Mouse (Mus musculus) liver, embryonic 16.5 days (tissue): ENCODE measurements around the gene Slc25a23. TPM values are rescaled to one million over a fixed set of nuclear protein-coding genes. Genes with fewer than 3 reads are reported as not detected.

Experiments
- ATAC-seq: fragments of 200-750 bp; cut with Nextera tagmentation; 2 replicates; pipeline ENCODE4 v1.8.0; 2017; ENCODE audit warnings: low read depth, mild to moderate bottlenecking, moderate number of reproducible peaks, moderate library complexity
- H3K27ac ChIP-seq: fragments of 300-500 bp; sonication (generic); 2 replicates; pipeline ENCODE4 v1.5.1; 2014; ENCODE audit warnings: mild to moderate bottlenecking, low read length
- H3K27me3 ChIP-seq: fragments of 300-500 bp; sonication (generic); 2 replicates; pipeline ENCODE4 v1.6.1; 2014; ENCODE audit warnings: low read depth, low read length, mixed read lengths; ENCODE audit not compliant: control insufficient read depth, insufficient read depth
- H3K36me3 ChIP-seq: fragments of 300-500 bp; sonication (generic); 2 replicates; pipeline ENCODE4 v1.6.1; 2014; ENCODE audit warnings: mild to moderate bottlenecking; ENCODE audit not compliant: control insufficient read depth, insufficient read depth
- H3K4me1 ChIP-seq: fragments of 300-500 bp; sonication (generic); 2 replicates; pipeline ENCODE4 v1.6.1; 2014; ENCODE audit warnings: low read depth, low read length, mixed read lengths; ENCODE audit not compliant: control insufficient read depth
- H3K4me2 ChIP-seq: fragments of 300-500 bp; sonication (generic); 2 replicates; pipeline ENCODE4 v1.6.1; 2014; ENCODE audit warnings: low read depth, low read length, mixed read lengths
- H3K4me3 ChIP-seq: fragments of 300-500 bp; sonication (generic); 2 replicates; pipeline ENCODE4 v1.5.1; 2014; ENCODE audit warnings: low read depth, mild to moderate bottlenecking, low read length
- H3K9ac ChIP-seq: fragments of 300-500 bp; sonication (generic); 2 replicates; pipeline ENCODE4 v1.6.1; 2014; ENCODE audit warnings: low read depth, low read length
- H3K9me3 ChIP-seq: fragments of 300-500 bp; sonication (generic); replicated peaks from 2 replicates; pipeline ENCODE4 v1.6.1; 2016; ENCODE audit warnings: low read length; ENCODE audit not compliant: control insufficient read depth
- WGBS: fragments of 180-500 bp; shearing (Covaris S2); extraction: QIAGEN DNeasy Blood & Tissue Kit; methylation state at CpG from one replicate; pipeline ENCODE4 v1.1.7; 2014; ENCODE audit not compliant: insufficient replicate concordance; 5-methylcytosine and 5-hydroxymethylcytosine counted together
- polyA plus RNA-seq: library from polyadenylated mRNA; unstranded; fragments of >200 nt; fragmentation: Nextera tagmentation; extraction: Ambion mirVana; gene quantifications from 2 replicates; pipeline ENCODE4 v1.2.1, GENCODE M21; 2015

Gene Slc25a23
- polyA plus RNA-seq, 1 experiment from 2014 or later: 7.0 TPM

GRCm38 (mm10) chr17:57038978-57039377, 20.7 kb downstream of the Slc25a23 start:
- Histone ChIP-seq H3K27me3 (peaks cover 6% of the 10 kb centered on the region; the same call in 1 of the 2 replicates), H3K27ac (no peak overlapping the region), H3K4me1 (no peaks in the 10 kb centered on the region), H3K36me3 (no peaks in the 10 kb centered on the region), H3K9ac (no peak overlapping the region), H3K9me3 (no peaks in the 10 kb centered on the region), H3K4me3 (no peak overlapping the region), H3K4me2 (no peak overlapping the region)
- 34% methylated on average over 8 of the region's 8 CpGs for WGBS
- no peak for ATAC-seq

- Histone ChIP-seq H3K27ac (no peak overlapping the region), H3K27me3 (no peaks in the 10 kb centered on the region), H3K4me1 (peaks cover 34% of the 10 kb centered on the region), H3K36me3 (peaks cover 9% of the 10 kb centered on the region), H3K9me3 (no peaks in the 10 kb centered on the region), H3K4me2 (peak overlapping the region; percentile 96), H3K9ac (no peak overlapping the region; the same call in 1 of the 2 replicates), H3K4me3 (no peak overlapping the region)
- 75% methylated on average over 4 of the region's 4 CpGs for WGBS
- no peak for ATAC-seq
Measured at GRCm38 (mm10) chr17:57032854-57033253, 26.8 kb downstream of the Slc25a23 start.

GRCm38 (mm10) chr17:57031661-57032420, 27.8 kb downstream of the Slc25a23 start:
- H3K4me3 ChIP-seq: peak overlapping the region; percentile 96
- peak; percentile 86 for ATAC-seq
- peak overlapping the region; percentile 96 for H3K4me2 ChIP-seq
- H3K9me3 ChIP-seq: no peaks in the 10 kb centered on the region
- H3K4me1 ChIP-seq: peaks cover 44% of the 10 kb centered on the region
- H3K27me3 ChIP-seq: no peaks in the 10 kb centered on the region
- peak overlapping the region; percentile 76 for H3K9ac ChIP-seq
- peak overlapping the region; percentile 93 for H3K27ac ChIP-seq
- peaks cover 18% of the 10 kb centered on the region for H3K36me3 ChIP-seq
- WGBS: under 1% methylated on average over 38 of the region's 38 CpGs

GRCm38 (mm10) chr17:57030931-57031660, 28.6 kb downstream of the Slc25a23 start, which contains the start of gene Khsrp:
Khsrp (minus strand) TSS chr17:57031522.
- ATAC-seq: no peak
- Histone ChIP-seq H3K9ac (peak within 1 kb of the TSS; percentile 99), H3K36me3 (peaks cover 25% of the 10 kb centered on the region), H3K4me3 (peak within 1 kb of the TSS; percentile 96), H3K4me1 (peaks cover 47% of the 10 kb centered on the region), H3K9me3 (no peaks in the 10 kb centered on the region), H3K27ac (peak within 1 kb of the TSS; percentile 94), H3K27me3 (no peaks in the 10 kb centered on the region), H3K4me2 (peak within 1 kb of the TSS; percentile 96)
- under 1% methylated on average over 86 of the region's 99 CpGs for WGBS

- peak overlapping the region; percentile 94 for H3K27ac ChIP-seq
- H3K9me3 ChIP-seq: no peaks in the 10 kb centered on the region
- peak overlapping the region; percentile 89 for H3K4me2 ChIP-seq
- H3K4me1 ChIP-seq: peaks cover 47% of the 10 kb centered on the region
- H3K9ac ChIP-seq: peak overlapping the region; percentile 99
- H3K27me3 ChIP-seq: no peaks in the 10 kb centered on the region
- peak overlapping the region; percentile 96 for H3K4me3 ChIP-seq
- WGBS: 12% methylated on average over 8 of the region's 8 CpGs
- ATAC-seq: no peak
- H3K36me3 ChIP-seq: peaks cover 39% of the 10 kb centered on the region
Measured at GRCm38 (mm10) chr17:57029691-57030090, 30.0 kb downstream of the Slc25a23 start.

GRCm38 (mm10) chr17:57027471-57027870, 32.2 kb downstream of the Slc25a23 start:
- WGBS: 67% methylated on average over 4 of the region's 4 CpGs
- Histone ChIP-seq H3K4me2 (no peak overlapping the region), H3K9me3 (no peaks in the 10 kb centered on the region), H3K9ac (no peak overlapping the region), H3K27me3 (no peaks in the 10 kb centered on the region), H3K27ac (no peak overlapping the region), H3K4me3 (no peak overlapping the region), H3K36me3 (peaks cover 61% of the 10 kb centered on the region), H3K4me1 (peaks cover 42% of the 10 kb centered on the region)
- no peak for ATAC-seq

GRCm38 (mm10) chr17:57020960-57021359, 38.7 kb downstream of the Slc25a23 start:
- H3K4me2 ChIP-seq: no peak overlapping the region
- peak overlapping the region; percentile 51 for H3K27ac ChIP-seq
- H3K4me1 ChIP-seq: peaks cover 34% of the 10 kb centered on the region
- H3K27me3 ChIP-seq: no peaks in the 10 kb centered on the region
- no peak overlapping the region for H3K9ac ChIP-seq
- peak; percentile 52 for ATAC-seq
- 29% methylated on average over 5 of the region's 5 CpGs for WGBS
- no peak overlapping the region for H3K4me3 ChIP-seq
- H3K36me3 ChIP-seq: peaks cover 45% of the 10 kb centered on the region
- no peaks in the 10 kb centered on the region for H3K9me3 ChIP-seq

- peak; percentile 82 for ATAC-seq
- Histone ChIP-seq H3K4me1 (peaks cover 34% of the 10 kb centered on the region), H3K36me3 (peaks cover 32% of the 10 kb centered on the region), H3K27ac (peak overlapping the region; percentile 51), H3K9ac (0 out of 2 replicates have a peak overlapping the region, but pooled peaks have one; percentile 4), H3K27me3 (no peaks in the 10 kb centered on the region), H3K4me2 (0 out of 2 replicates have a peak overlapping the region, but pooled peaks have one; percentile 7), H3K9me3 (no peaks in the 10 kb centered on the region), H3K4me3 (no peak overlapping the region)
- WGBS: 28% methylated on average over 2 of the region's 2 CpGs
Measured at GRCm38 (mm10) chr17:57019693-57020092, 40.0 kb downstream of the Slc25a23 start.
